10 mouse cellular contexts compared by ENCODE assay signal in genomic region chr11:54088947-54089317, GRCm38 (mm10). TPM values are rescaled to one million over a fixed set of nuclear protein-coding genes. Genes with fewer than 3 reads are reported as not detected.
DNase-seq lines count a peak whose midpoint lies in the region; ATAC-seq lines count a peak whose summit lies in the region.
"Had no signal": no experiment of that assay in that cellular context is flagged by ENCODE, and none has a peak within 500 bp of the region (broad histone marks: within the 10 kb centered on the region; RNA-seq: fewer than 3 reads in every experiment).

No protein-coding gene starts in this region.

- H3K4me2 ChIP-seq in intestine, embryonic 15.5 days (replicated peaks) = no peak overlapping the region
- no peak overlapping the region for H3K4me2 ChIP-seq in midbrain, embryonic 14.5 days (ENCODE audit: low read length)
- H3K4me2 ChIP-seq: embryonic facial prominence, embryonic 13.5 days had no signal

- 40% methylated on average over 5 of the region's 5 CpGs for WGBS in intestine, embryonic 15.5 days
- 56% methylated on average over 5 of the region's 5 CpGs for WGBS in midbrain, embryonic 14.5 days

- H3K9ac ChIP-seq in intestine, embryonic 15.5 days = no peak overlapping the region
- H3K9ac ChIP-seq in midbrain, embryonic 14.5 days (replicated peaks; ENCODE audit: low read length) = no peak overlapping the region
- H3K9ac ChIP-seq: embryonic facial prominence, embryonic 13.5 days had no signal

- intact Hi-C loops in left cerebral cortex, postnatal 14 days (cut with DNase I) = loop anchor here (2.0 kb wide), 1 partner anchor 86 kb away; no protein-coding TSS in a partner anchor

- no peaks in the 10 kb centered on the region for H3K36me3 ChIP-seq in intestine, embryonic 15.5 days
- no peaks in the 10 kb centered on the region for H3K36me3 ChIP-seq in midbrain, embryonic 14.5 days (ENCODE audit: control insufficient read depth, insufficient read depth, low read length)
- H3K36me3 ChIP-seq: embryonic facial prominence, embryonic 13.5 days had no signal

- H3K4me3 ChIP-seq in intestine, embryonic 15.5 days (replicated peaks) = no peak overlapping the region
- no peak overlapping the region for H3K4me3 ChIP-seq in midbrain, embryonic 14.5 days (replicated peaks; ENCODE audit: low read depth, low read length)
- H3K4me3 ChIP-seq: embryonic facial prominence, embryonic 13.5 days; megakaryocyte, embryonic 14.5 days had no signal

- H3K4me1 ChIP-seq in intestine, embryonic 15.5 days (replicated peaks) = no peaks in the 10 kb centered on the region; the same call in 1 of the 2 replicates
- no peaks in the 10 kb centered on the region for H3K4me1 ChIP-seq in midbrain, embryonic 14.5 days (ENCODE audit: control insufficient read depth, insufficient read depth, low read length)

- ATAC-seq in intestine, embryonic 15.5 days = peak; percentile 92
- ATAC-seq in midbrain, embryonic 14.5 days (ENCODE audit: low FRiP score, low TSS enrichment) = no peak; the same call in 1 of the 2 replicates

- DNase-seq in testis, postnatal 10 days (ENCODE audit: low spot score) = peak; percentile 92
- DNase-seq in testis, postnatal 14 days (ENCODE audit: low spot score) = no peak
- DNase-seq in cerebellum, adult 11-12 months = peak; percentile 67
- DNase-seq in frontal cortex, postnatal 25 days (ENCODE audit: low spot score in 2 of 2) = peak; percentile 61
- DNase-seq in left cerebral cortex, postnatal 14 days (ENCODE audit: low spot score in 2 of 2) = peak; percentile 73 to 78
- peak; percentile 86 for DNase-seq in midbrain, embryonic 14.5 days
- DNase-seq in spleen, postnatal 4 days (ENCODE audit: low spot score in 2 of 2) = peak; percentile 75 to 91

- no peaks in the 10 kb centered on the region for H3K27me3 ChIP-seq in intestine, embryonic 15.5 days (replicated peaks)
- H3K27me3 ChIP-seq in midbrain, embryonic 14.5 days (ENCODE audit: control insufficient read depth, insufficient read depth, low read length) = no peaks in the 10 kb centered on the region
- H3K27me3 ChIP-seq: embryonic facial prominence, embryonic 13.5 days had no signal

- no peak overlapping the region for H3K27ac ChIP-seq in intestine, embryonic 15.5 days
- no peak overlapping the region for H3K27ac ChIP-seq in midbrain, embryonic 14.5 days (replicated peaks; ENCODE audit: low read depth, low read length)
- H3K27ac ChIP-seq: embryonic facial prominence, embryonic 13.5 days had no signal

- no peaks in the 10 kb centered on the region for H3K9me3 ChIP-seq in intestine, embryonic 15.5 days
- H3K9me3 ChIP-seq in midbrain, embryonic 14.5 days (ENCODE audit: control insufficient read depth, low read length) = no peaks in the 10 kb centered on the region
- H3K9me3 ChIP-seq: embryonic facial prominence, embryonic 13.5 days; megakaryocyte, embryonic 14.5 days had no signal

RNA-seq across cellular contexts. Expression of gene P4ha2, which starts 11.0 kb away (rescaled TPM):
- polyA plus RNA-seq in intestine, embryonic 15.5 days (2015; fragmentation: Nextera tagmentation; extraction: Ambion mirVana) = 41.8 and 44.8 TPM in 2 replicates
- 10 to 100 TPM; 16.6 to 18.3 TPM for total RNA-seq in left cerebral cortex, postnatal 14 days (2021)
- polyA plus RNA-seq in midbrain, embryonic 14.5 days (2014; fragmentation: Nextera tagmentation; extraction: Ambion mirVana) = 6.5 and 10.5 TPM in 2 replicates

RNA-seq across cellular contexts. Expression of gene Pdlim4, which starts 20.1 kb away (rescaled TPM):
- 35.9 and 42.1 TPM in 2 replicates for polyA plus RNA-seq in intestine, embryonic 15.5 days (2015; fragmentation: Nextera tagmentation; extraction: Ambion mirVana)
- 10 to 100 TPM; 10.9 to 12.0 TPM for total RNA-seq in left cerebral cortex, postnatal 14 days (2021)
- polyA plus RNA-seq in midbrain, embryonic 14.5 days (2014; fragmentation: Nextera tagmentation; extraction: Ambion mirVana) = 21.4 and 25.0 TPM in 2 replicates
